Comparison of ENCODE assay signal across 29 mouse cellular contexts in genomic region chr5:146576668-146577067, GRCm38 (mm10). TPM values are rescaled to one million over a fixed set of nuclear protein-coding genes. Genes with fewer than 3 reads are reported as not detected.
DNase-seq lines count a peak whose midpoint lies in the region; ATAC-seq and TF ChIP-seq lines count a peak whose summit lies in the region.
"Had no signal": no experiment of that assay in that cellular context is flagged by ENCODE, and none has a peak within 500 bp of the region (broad histone marks: within the 10 kb centered on the region; RNA-seq: fewer than 3 reads in every experiment).

No protein-coding gene starts in this region.

- no peak overlapping the region for H3K4me3 ChIP-seq in left cerebral cortex, adult 2 months
- H3K4me3 ChIP-seq: heart, embryonic 13.5 days; hindbrain, embryonic 15.5 days; intestine, embryonic 15.5 days; liver, embryonic 13.5 days; midbrain, embryonic 12.5 days; neural tube, embryonic 13.5 days had no signal

- no peak for ATAC-seq in CD4-positive, CD25-positive, alpha-beta regulatory T cell, adult 4 months
- ATAC-seq: forebrain, embryonic 16.5 days; intestine, embryonic 15.5 days; lung, postnatal 0 days had no signal

- intact Hi-C loops in left cerebral cortex, adult 2 months (cut with DNase I): no loop called here
- intact Hi-C loops in left cerebral cortex, postnatal 4 days (cut with DNase I): loop anchor here (10.0 kb wide), 1 partner anchor 98 kb away; no protein-coding TSS in a partner anchor

- DNase-seq in CD4-positive, CD25-positive, alpha-beta regulatory T cell, adult 2 months (ENCODE audit: low read depth, low spot score): peak; percentile 3
- DNase-seq in left cerebral cortex, adult 2 months (ENCODE audit: extremely low spot score in 1 of 2, low spot score in 2 of 2): no peak
- DNase-seq in left cerebral cortex, postnatal 4 days: no peak
- DNase-seq in A20 (ENCODE audit: low read depth, low spot score): peak; percentile 74
- DNase-seq in R1 (ENCODE audit: low read depth, low spot score): peak; percentile 55
- no peak for DNase-seq in cerebellum, postnatal 14 days
- no peak for DNase-seq in embryo, embryonic 10 days (ENCODE audit: low spot score)
- DNase-seq: adrenal gland, adult 2 months; cerebellum, postnatal 10 days; embryo, embryonic 11 days; liver, embryonic 13.5 days; spleen, adult 18-20 months; thymus, postnatal 25 days had no signal

- no peak overlapping the region for H3K27ac ChIP-seq in left cerebral cortex, adult 2 months
- H3K27ac ChIP-seq: heart, embryonic 13.5 days; hindbrain, embryonic 15.5 days; intestine, embryonic 15.5 days; liver, embryonic 13.5 days; midbrain, embryonic 12.5 days; neural tube, embryonic 13.5 days had no signal

- TF ChIP-seq CTCF in left cerebral cortex, adult 2 months (IDR thresholded peaks at IDR 0.05): peak; percentile 30

RNA-seq across cellular contexts. Expression of gene Gpr12, which starts 8.4 kb away (rescaled TPM):
- polyA plus RNA-seq in CD4-positive, CD25-positive, alpha-beta regulatory T cell, adult 4 months (2017; shearing (Covaris generic)): not detected
- total RNA-seq in left cerebral cortex, adult 2 months (2021): 10 to 100 TPM; 26.7 to 27.7 TPM
- total RNA-seq in left cerebral cortex, postnatal 4 days (2021): 10 to 100 TPM; 53.2 to 57.0 TPM
- total RNA-seq: adrenal gland, adult 2 months; megakaryocyte progenitor cell, adult 5-6 weeks had no signal
- polyA plus RNA-seq: adrenal gland, adult 2 months; embryonic facial prominence, embryonic 14.5 days; G1E; gonadal fat pad, adult 2 months; heart, embryonic 13.5 days; intestine, embryonic 15.5 days; lung, postnatal 0 days had no signal

RNA-seq across cellular contexts. Expression of gene Gm3415, which starts 20.7 kb away (rescaled TPM):
- polyA plus RNA-seq in CD4-positive, CD25-positive, alpha-beta regulatory T cell, adult 4 months (2017; shearing (Covaris generic)): not detected
- total RNA-seq in left cerebral cortex, adult 2 months (2021): not detected
- not detected for total RNA-seq in left cerebral cortex, postnatal 4 days (2021)
- total RNA-seq: adrenal gland, adult 2 months; heart, postnatal 25 days; layer of hippocampus, adult 8-10 months; left cerebral cortex, postnatal 36 days; megakaryocyte progenitor cell, adult 5-6 weeks had no signal
- polyA plus RNA-seq: adrenal gland, adult 2 months; embryonic facial prominence, embryonic 14.5 days; forebrain, embryonic 16.5 days; G1E; gonadal fat pad, adult 2 months; heart, embryonic 13.5 days; hindbrain, embryonic 15.5 days; intestine, embryonic 15.5 days; kidney, embryonic 16.5 days; liver, embryonic 13.5 days; lung, postnatal 0 days; midbrain, embryonic 12.5 days; neural tube, embryonic 13.5 days had no signal

RNA-seq across cellular contexts. Expression of gene Gm3409, which starts 39.2 kb away (rescaled TPM):
- polyA plus RNA-seq in CD4-positive, CD25-positive, alpha-beta regulatory T cell, adult 4 months (2017; shearing (Covaris generic)): not detected
- total RNA-seq in left cerebral cortex, adult 2 months (2021): not detected
- not detected for total RNA-seq in left cerebral cortex, postnatal 4 days (2021)
- total RNA-seq: adrenal gland, adult 2 months; G1E; heart, postnatal 25 days; layer of hippocampus, adult 8-10 months; left cerebral cortex, postnatal 36 days; megakaryocyte progenitor cell, adult 5-6 weeks had no signal
- polyA plus RNA-seq: adrenal gland, adult 2 months; embryonic facial prominence, embryonic 14.5 days; forebrain, embryonic 16.5 days; G1E; gonadal fat pad, adult 2 months; heart, embryonic 13.5 days; hindbrain, embryonic 15.5 days; intestine, embryonic 15.5 days; kidney, embryonic 16.5 days; liver, embryonic 13.5 days; lung, postnatal 0 days; midbrain, embryonic 12.5 days; neural tube, embryonic 13.5 days had no signal

RNA-seq across cellular contexts. Expression of gene Gm3404, which starts 51.1 kb away (rescaled TPM):
- polyA plus RNA-seq in CD4-positive, CD25-positive, alpha-beta regulatory T cell, adult 4 months (2017; shearing (Covaris generic)): not detected
- total RNA-seq in left cerebral cortex, adult 2 months (2021): not detected
- not detected for total RNA-seq in left cerebral cortex, postnatal 4 days (2021)
- total RNA-seq: adrenal gland, adult 2 months; G1E; heart, postnatal 25 days; layer of hippocampus, adult 8-10 months; left cerebral cortex, postnatal 36 days; megakaryocyte progenitor cell, adult 5-6 weeks had no signal
- polyA plus RNA-seq: adrenal gland, adult 2 months; embryonic facial prominence, embryonic 14.5 days; forebrain, embryonic 16.5 days; G1E; gonadal fat pad, adult 2 months; heart, embryonic 13.5 days; hindbrain, embryonic 15.5 days; intestine, embryonic 15.5 days; kidney, embryonic 16.5 days; liver, embryonic 13.5 days; lung, postnatal 0 days; midbrain, embryonic 12.5 days; neural tube, embryonic 13.5 days had no signal

Comparison
In these comparisons a context has a peak if more than half of its experiments do, and no peak if none do; other contexts are left out.
1. DNase-seq: peak in CD4-positive, CD25-positive, alpha-beta regulatory T cell, adult 2 months (single experiment), A20 (single experiment) and R1 (single experiment); none in left cerebral cortex, adult 2 months (0 of 2), left cerebral cortex, postnatal 4 days (single experiment), cerebellum, postnatal 14 days (0 of 2) and embryo, embryonic 10 days (single experiment).